Mouse (Mus musculus) testis, adult 2 months (tissue): ENCODE measurements around the gene Adgrl2. TPM values are rescaled to one million over a fixed set of nuclear protein-coding genes. Genes with fewer than 3 reads are reported as not detected.

ENCODE experiments used
- H3K27ac ChIP-seq: fragments of 200-500 bp; 2 replicates; pipeline ENCODE4 v1.5.1; 2012; ENCODE audit warnings: low read depth, low read length; ENCODE audit not compliant: control insufficient read depth, insufficient read depth
- H3K27me3 ChIP-seq: fragments of 200-500 bp; 2 replicates; pipeline ENCODE4 v1.6.1; 2012; ENCODE audit warnings: mild to moderate bottlenecking, low read length, moderate library complexity; ENCODE audit not compliant: control insufficient read depth, insufficient read depth
- H3K36me3 ChIP-seq: fragments of 200-500 bp; 2 replicates; pipeline ENCODE4 v1.6.1; 2012; ENCODE audit warnings: mild to moderate bottlenecking, low read length; ENCODE audit not compliant: control insufficient read depth, insufficient read depth
- H3K4me1 ChIP-seq: fragments of 200-500 bp; 2 replicates; pipeline ENCODE4 v1.6.1; 2012; ENCODE audit warnings: low read length; ENCODE audit not compliant: control insufficient read depth, insufficient read depth
- H3K4me3 ChIP-seq: fragments of 200-500 bp; 2 replicates; pipeline ENCODE4 v1.5.1; 2012; ENCODE audit warnings: low read depth, mild to moderate bottlenecking, low read length, moderate library complexity, mixed read lengths; ENCODE audit not compliant: control insufficient read depth
- CTCF ChIP-seq: fragments of 200-500 bp; IDR thresholded peaks from 2 replicates; pipeline ENCODE4 v1.5.1; 2012; ENCODE audit warnings: low read depth, mild to moderate bottlenecking, inconsistent platforms, low read length, moderate library complexity; ENCODE audit not compliant: control insufficient read depth, insufficient read depth, insufficient replicate concordance
- POLR2A ChIP-seq: fragments of 200-500 bp; IDR thresholded peaks from 2 replicates; pipeline ENCODE4 v1.6.1; 2012; ENCODE audit warnings: low read depth, mild to moderate bottlenecking, inconsistent platforms, low read length, moderate library complexity; ENCODE audit not compliant: control insufficient read depth
- polyA plus RNA-seq: library from polyadenylated mRNA; depleted of rRNA; stranded (reverse); fragments of >200 nt; gene quantifications from 2 replicates; pipeline ENCODE4 v1.2.3, GENCODE M21; 2012

Gene Adgrl2
- polyA plus RNA-seq, 1 experiment, result 12.9 TPM

GRCm38 (mm10) chr3:148821632-148822031 is 168.7 kb downstream of the Adgrl2 start:
- Histone ChIP-seq H3K36me3 (no peaks in the 10 kb centered on the region; the same call in 1 of the 2 replicates), H3K4me3 (no peak overlapping the region), H3K27me3 (no peaks in the 10 kb centered on the region), H3K4me1 (peaks cover 3% of the 10 kb centered on the region), H3K27ac (no peak overlapping the region)
- TF ChIP-seq POLR2A, result no peak
- no peak for TF ChIP-seq CTCF

GRCm38 (mm10) chr3:148819323-148820046 is 170.9 kb downstream of the Adgrl2 start:
- TF ChIP-seq POLR2A, result peak; percentile 90
- TF ChIP-seq CTCF, result no peak
- Histone ChIP-seq H3K4me3 (peak overlapping the region; percentile 81), H3K27me3 (no peaks in the 10 kb centered on the region), H3K27ac (peak overlapping the region; percentile 84), H3K4me1 (peaks cover 3% of the 10 kb centered on the region), H3K36me3 (no peaks in the 10 kb centered on the region; the same call in 1 of the 2 replicates)

- H3K27me3 ChIP-seq, result no peaks in the 10 kb centered on the region
- TF ChIP-seq POLR2A (no peak), CTCF (no peak)
- peak overlapping the region; percentile 75 for H3K4me3 ChIP-seq
- no peak overlapping the region for H3K27ac ChIP-seq
- H3K4me1 ChIP-seq, result peaks cover 3% of the 10 kb centered on the region
- H3K36me3 ChIP-seq, result no peaks in the 10 kb centered on the region; the same call in 1 of the 2 replicates
Observed at GRCm38 (mm10) chr3:148818414-148819105, 171.8 kb downstream of the Adgrl2 start.

- Histone ChIP-seq H3K4me3 (peak overlapping the region; percentile 85), H3K27me3 (no peaks in the 10 kb centered on the region), H3K27ac (no peak overlapping the region), H3K36me3 (no peaks in the 10 kb centered on the region; the same call in 1 of the 2 replicates), H3K4me1 (peaks cover 3% of the 10 kb centered on the region)
- TF ChIP-seq CTCF, result no peak
- TF ChIP-seq POLR2A, result no peak
Observed at GRCm38 (mm10) chr3:148817491-148817890, 172.9 kb downstream of the Adgrl2 start.

GRCm38 (mm10) chr3:148813121-148813520 is 177.2 kb downstream of the Adgrl2 start:
- Histone ChIP-seq H3K4me3 (no peak overlapping the region), H3K4me1 (peaks cover 3% of the 10 kb centered on the region), H3K36me3 (no peaks in the 10 kb centered on the region; the same call in 1 of the 2 replicates), H3K27ac (no peak overlapping the region), H3K27me3 (no peaks in the 10 kb centered on the region)
- TF ChIP-seq CTCF, result no peak
- no peak for TF ChIP-seq POLR2A

- H3K27me3 ChIP-seq, result no peaks in the 10 kb centered on the region
- TF ChIP-seq POLR2A, result no peak
- no peak for TF ChIP-seq CTCF
- H3K4me3 ChIP-seq, result no peak overlapping the region
- H3K36me3 ChIP-seq, result no peaks in the 10 kb centered on the region
- H3K4me1 ChIP-seq, result no peaks in the 10 kb centered on the region
- no peak overlapping the region for H3K27ac ChIP-seq
Observed at GRCm38 (mm10) chr3:148812059-148812458, 178.3 kb downstream of the Adgrl2 start.

- TF ChIP-seq CTCF, result no peak
- no peak for TF ChIP-seq POLR2A
- Histone ChIP-seq H3K36me3 (no peaks in the 10 kb centered on the region), H3K27me3 (no peaks in the 10 kb centered on the region), H3K4me3 (no peak overlapping the region), H3K27ac (no peak overlapping the region), H3K4me1 (no peaks in the 10 kb centered on the region)
Observed at GRCm38 (mm10) chr3:148806977-148807376, 183.4 kb downstream of the Adgrl2 start.
